ENCODE assay signal across 8 mouse cellular contexts in genomic region chr8:13678182-13678581, GRCm38 (mm10). TPM values are rescaled to one million over a fixed set of nuclear protein-coding genes. Genes with fewer than 3 reads are reported as not detected.
DNase-seq lines count a peak whose midpoint lies in the region; ATAC-seq lines count a peak whose summit lies in the region.

No protein-coding gene starts in this region.

- H3K9me3 ChIP-seq in heart, embryonic 12.5 days (replicated peaks), result no peaks in the 10 kb centered on the region
- no peaks in the 10 kb centered on the region for H3K9me3 ChIP-seq in hindbrain, embryonic 14.5 days (ENCODE audit: control insufficient read depth, low read length)
- H3K9me3 ChIP-seq in midbrain, embryonic 15.5 days, result no peaks in the 10 kb centered on the region

- DNase-seq in heart, adult 9 months (ENCODE audit: low spot score in 2 of 2), result no peak
- DNase-seq in MEL-GATA-1-ER (ENCODE audit: extremely low read depth, low read depth), result peak; percentile 55
- no peak for DNase-seq in hindbrain, embryonic 14.5 days (ENCODE audit: low spot score)
- no peak for DNase-seq in Muller cell, postnatal 12 days (ENCODE audit: inconsistent ontology term)
- no peak for DNase-seq in kidney, postnatal 36 days
- DNase-seq in ovary, postnatal 10 days (ENCODE audit: low spot score), result no peak

- no peak overlapping the region for H3K27ac ChIP-seq in heart, embryonic 12.5 days (ENCODE audit: poor library complexity, severe bottlenecking)
- no peak overlapping the region for H3K27ac ChIP-seq in hindbrain, embryonic 14.5 days
- peak overlapping the region; percentile 91; the same call in 1 of the 2 replicates for H3K27ac ChIP-seq in midbrain, embryonic 15.5 days

- H3K4me1 ChIP-seq in heart, embryonic 12.5 days (replicated peaks), result peaks cover 40% of the 10 kb centered on the region
- peaks cover 33% of the 10 kb centered on the region for H3K4me1 ChIP-seq in hindbrain, embryonic 14.5 days (replicated peaks; ENCODE audit: control insufficient read depth, insufficient read depth, low read length)
- H3K4me1 ChIP-seq in midbrain, embryonic 15.5 days, result peaks cover 36% of the 10 kb centered on the region

- H3K27me3 ChIP-seq in heart, embryonic 12.5 days (replicated peaks), result peaks cover 6% of the 10 kb centered on the region; the same call in 1 of the 2 replicates
- no peaks in the 10 kb centered on the region for H3K27me3 ChIP-seq in hindbrain, embryonic 14.5 days (ENCODE audit: control insufficient read depth, insufficient read depth, low read length)
- H3K27me3 ChIP-seq in midbrain, embryonic 15.5 days (replicated peaks), result no peaks in the 10 kb centered on the region

- 0 out of 2 replicates have a peak overlapping the region, but pooled peaks have one; percentile 21 for H3K9ac ChIP-seq in heart, embryonic 12.5 days
- H3K9ac ChIP-seq in hindbrain, embryonic 14.5 days, result no peak overlapping the region
- 0 out of 2 replicates have a peak overlapping the region, but pooled peaks have one; percentile 23 for H3K9ac ChIP-seq in midbrain, embryonic 15.5 days

- H3K4me3 ChIP-seq in heart, embryonic 12.5 days, result peak overlapping the region; percentile 72
- H3K4me3 ChIP-seq in hindbrain, embryonic 14.5 days (replicated peaks; ENCODE audit: low read length), result peak overlapping the region; percentile 83
- H3K4me3 ChIP-seq in midbrain, embryonic 15.5 days, result peak overlapping the region; percentile 69

- H3K4me2 ChIP-seq in heart, embryonic 12.5 days, result peak overlapping the region; percentile 90
- peak overlapping the region; percentile 78 for H3K4me2 ChIP-seq in hindbrain, embryonic 14.5 days (replicated peaks)
- peak overlapping the region; percentile 78 for H3K4me2 ChIP-seq in midbrain, embryonic 15.5 days

- no peak for ATAC-seq in heart, embryonic 12.5 days (ENCODE audit: insufficient number of reproducible peaks, low FRiP score)
- ATAC-seq in hindbrain, embryonic 14.5 days (ENCODE audit: low FRiP score), result no peak
- no peak for ATAC-seq in midbrain, embryonic 15.5 days (replicated peaks)

- H3K36me3 ChIP-seq in heart, embryonic 12.5 days, result no peaks in the 10 kb centered on the region
- no peaks in the 10 kb centered on the region for H3K36me3 ChIP-seq in hindbrain, embryonic 14.5 days (replicated peaks; ENCODE audit: control insufficient read depth, insufficient read depth)
- no peaks in the 10 kb centered on the region for H3K36me3 ChIP-seq in midbrain, embryonic 15.5 days (replicated peaks)

- 32% methylated on average over 8 of the region's 8 CpGs for WGBS in heart, embryonic 12.5 days
- 49% methylated on average over 8 of the region's 8 CpGs for WGBS in hindbrain, embryonic 14.5 days
- WGBS in midbrain, embryonic 15.5 days, result 48% methylated on average over 8 of the region's 8 CpGs

RNA-seq across cellular contexts. Expression of gene Rasa3, which starts 0.8 kb away (rescaled TPM):
- 35.1 and 41.5 TPM in 2 replicates for polyA plus RNA-seq in heart, embryonic 12.5 days (2016; fragmentation: Nextera tagmentation; extraction: Ambion mirVana)
- 32.6 and 37.3 TPM in 2 replicates for polyA plus RNA-seq in hindbrain, embryonic 14.5 days (2014; fragmentation: Nextera tagmentation; extraction: Ambion mirVana)
- 27.3 and 27.7 TPM in 2 replicates for polyA plus RNA-seq in midbrain, embryonic 15.5 days (2015; fragmentation: Nextera tagmentation; extraction: Ambion mirVana)

RNA-seq across cellular contexts. Expression of gene Cfap97d2, which starts 27.5 kb away (rescaled TPM):
- polyA plus RNA-seq in heart, embryonic 12.5 days (2016; fragmentation: Nextera tagmentation; extraction: Ambion mirVana), result 0.26 TPM in 1 of 2 replicates, not detected in the other
- 0.73 and 1.7 TPM in 2 replicates for polyA plus RNA-seq in hindbrain, embryonic 14.5 days (2014; fragmentation: Nextera tagmentation; extraction: Ambion mirVana)
- polyA plus RNA-seq in midbrain, embryonic 15.5 days (2015; fragmentation: Nextera tagmentation; extraction: Ambion mirVana), result 1.7 and 2.3 TPM in 2 replicates
